Mouse (Mus musculus): Measurements from ENCODE around the gene Klri2. TPM values are rescaled to one million over a fixed set of nuclear protein-coding genes. Genes with fewer than 3 reads are reported as not detected.
A peak's percentile ranks its signal among the peaks of the same experiment; 100 is the strongest.
"Not testable (repeated sequence)": the region's sequence is repeated elsewhere in the genome, so short reads cannot be mapped to it uniquely, and the experiment has no call there.

Gene Klri2
- polyA plus RNA-seq (2012; rRNA removed) = 0.01 and 0.06 TPM in 2 replicates

- Histone ChIP-seq H3K4me1 (ENCODE audit: control insufficient read depth, insufficient read depth, low read length) (no peaks in the 10 kb centered on the region), H3K27ac (ENCODE audit: insufficient read depth, low read depth, low read length) (no peak within 1 kb of the TSS), H3K4me3 (ENCODE audit: insufficient read depth, low read depth, low read length) (no peak within 1 kb of the TSS), H3K27me3 (replicated peaks; ENCODE audit: control insufficient read depth, insufficient read depth, low read length) (no peaks in the 10 kb centered on the region), H3K36me3 (ENCODE audit: control insufficient read depth, insufficient read depth, low read length) (no peaks in the 10 kb centered on the region)
- DNase-seq = no peak
- TF ChIP-seq CTCF (conservative IDR thresholded peaks at IDR 0.05; ENCODE audit: insufficient read depth, insufficient read length, low read depth, low read length) (no peak), POLR2A (IDR thresholded peaks at IDR 0.05; ENCODE audit: low read depth, low read length) (no peak)
- 72% methylated on average over 2 of the region's 2 CpGs for WGBS
These were observed at the start of gene Klri2 for GRCm38 (mm10) chr6:129740069-129740721. TSS of gene Klri2 (minus strand) at chr6:129740484.

- H3K27me3 ChIP-seq (replicated peaks; ENCODE audit: control insufficient read depth, insufficient read depth, low read length); H3K4me1 ChIP-seq (ENCODE audit: control insufficient read depth, insufficient read depth, low read length); DNase-seq; H3K36me3 ChIP-seq (ENCODE audit: control insufficient read depth, insufficient read depth, low read length); H3K27ac ChIP-seq (ENCODE audit: insufficient read depth, low read depth, low read length); H3K4me3 ChIP-seq (ENCODE audit: insufficient read depth, low read depth, low read length): not testable (repeated sequence)
- 81% methylated on average over 3 of the region's 3 CpGs for WGBS
These were observed 43.9 kb upstream of the Klri2 start, which contains the start of gene Gm156 for GRCm38 (mm10) chr6:129784170-129784569. TSS of gene Gm156 (minus strand) at chr6:129784270.

GRCm38 (mm10) chr6:129747654-129748032 is 7.4 kb upstream of the Klri2 start:
- H3K36me3 ChIP-seq (ENCODE audit: control insufficient read depth, insufficient read depth, low read length) = no peaks in the 10 kb centered on the region
- no peak overlapping the region for H3K27ac ChIP-seq (ENCODE audit: insufficient read depth, low read depth, low read length)
- no peak overlapping the region for H3K4me3 ChIP-seq (ENCODE audit: insufficient read depth, low read depth, low read length)
- TF ChIP-seq CTCF (conservative IDR thresholded peaks at IDR 0.05; ENCODE audit: insufficient read depth, insufficient read length, low read depth, low read length) = no peak
- no peak for TF ChIP-seq POLR2A (IDR thresholded peaks at IDR 0.05; ENCODE audit: low read depth, low read length)
- no peaks in the 10 kb centered on the region for H3K27me3 ChIP-seq (replicated peaks; ENCODE audit: control insufficient read depth, insufficient read depth, low read length)
- 51% methylated on average over 3 of the region's 3 CpGs for WGBS
- H3K4me1 ChIP-seq (ENCODE audit: control insufficient read depth, insufficient read depth, low read length) = no peaks in the 10 kb centered on the region
- no peak for DNase-seq

GRCm38 (mm10) chr6:129747016-129747653 is 6.9 kb upstream of the Klri2 start:
- TF ChIP-seq CTCF (conservative IDR thresholded peaks at IDR 0.05; ENCODE audit: insufficient read depth, insufficient read length, low read depth, low read length) (no peak), POLR2A (IDR thresholded peaks at IDR 0.05; ENCODE audit: low read depth, low read length) (no peak)
- no peak overlapping the region for H3K4me3 ChIP-seq (ENCODE audit: insufficient read depth, low read depth, low read length)
- peak; percentile 5 for DNase-seq
- H3K4me1 ChIP-seq (ENCODE audit: control insufficient read depth, insufficient read depth, low read length) = no peaks in the 10 kb centered on the region
- H3K36me3 ChIP-seq (ENCODE audit: control insufficient read depth, insufficient read depth, low read length) = no peaks in the 10 kb centered on the region
- H3K27me3 ChIP-seq (replicated peaks; ENCODE audit: control insufficient read depth, insufficient read depth, low read length) = no peaks in the 10 kb centered on the region
- no peak overlapping the region for H3K27ac ChIP-seq (ENCODE audit: insufficient read depth, low read depth, low read length)
- WGBS = 68% methylated on average over 4 of the region's 4 CpGs

- TF ChIP-seq POLR2A (IDR thresholded peaks at IDR 0.05; ENCODE audit: low read depth, low read length) = no peak
- 0 out of 2 replicates have a peak, but pooled peaks have one; percentile 10 for TF ChIP-seq CTCF (conservative IDR thresholded peaks at IDR 0.05; ENCODE audit: insufficient read depth, insufficient read length, low read depth, low read length)
- no peak for DNase-seq
- H3K36me3 ChIP-seq (ENCODE audit: control insufficient read depth, insufficient read depth, low read length) = no peaks in the 10 kb centered on the region
- no peak overlapping the region for H3K4me3 ChIP-seq (ENCODE audit: insufficient read depth, low read depth, low read length)
- no peak overlapping the region for H3K27ac ChIP-seq (ENCODE audit: insufficient read depth, low read depth, low read length)
- no peaks in the 10 kb centered on the region for H3K4me1 ChIP-seq (ENCODE audit: control insufficient read depth, insufficient read depth, low read length)
- H3K27me3 ChIP-seq (replicated peaks; ENCODE audit: control insufficient read depth, insufficient read depth, low read length) = no peaks in the 10 kb centered on the region
- WGBS = 63% methylated on average over 3 of the region's 3 CpGs
These were observed 5.9 kb upstream of the Klri2 start for GRCm38 (mm10) chr6:129746151-129746550.

GRCm38 (mm10) chr6:129736414-129736813 is 3.9 kb downstream of the Klri2 start:
- Histone ChIP-seq H3K4me1 (ENCODE audit: control insufficient read depth, insufficient read depth, low read length) (no peaks in the 10 kb centered on the region), H3K36me3 (ENCODE audit: control insufficient read depth, insufficient read depth, low read length) (no peaks in the 10 kb centered on the region), H3K27ac (ENCODE audit: insufficient read depth, low read depth, low read length) (no peak overlapping the region), H3K4me3 (ENCODE audit: insufficient read depth, low read depth, low read length) (no peak overlapping the region), H3K27me3 (replicated peaks; ENCODE audit: control insufficient read depth, insufficient read depth, low read length) (no peaks in the 10 kb centered on the region)
- DNase-seq = no peak
- TF ChIP-seq CTCF (conservative IDR thresholded peaks at IDR 0.05; ENCODE audit: insufficient read depth, insufficient read length, low read depth, low read length) (no peak), POLR2A (IDR thresholded peaks at IDR 0.05; ENCODE audit: low read depth, low read length) (no peak)

GRCm38 (mm10) chr6:129727237-129727636 is 13.0 kb downstream of the Klri2 start:
- no peak for DNase-seq
- H3K27me3 ChIP-seq (replicated peaks; ENCODE audit: control insufficient read depth, insufficient read depth, low read length) = no peaks in the 10 kb centered on the region
- no peak overlapping the region for H3K27ac ChIP-seq (ENCODE audit: insufficient read depth, low read depth, low read length)
- H3K4me3 ChIP-seq (ENCODE audit: insufficient read depth, low read depth, low read length) = no peak overlapping the region
- 91% methylated on average over 1 of the region's 1 CpGs for WGBS
- no peaks in the 10 kb centered on the region for H3K4me1 ChIP-seq (ENCODE audit: control insufficient read depth, insufficient read depth, low read length)
- no peak for TF ChIP-seq CTCF (conservative IDR thresholded peaks at IDR 0.05; ENCODE audit: insufficient read depth, insufficient read length, low read depth, low read length)
- no peak for TF ChIP-seq POLR2A (IDR thresholded peaks at IDR 0.05; ENCODE audit: low read depth, low read length)
- no peaks in the 10 kb centered on the region for H3K36me3 ChIP-seq (ENCODE audit: control insufficient read depth, insufficient read depth, low read length)
